Mouse (Mus musculus) thymus, postnatal 0 days (tissue): ENCODE data around the gene Olfr1382. TPM values are rescaled to one million over a fixed set of nuclear protein-coding genes. Genes with fewer than 3 reads are reported as not detected.
"Not testable (repeated sequence)": the region's sequence is repeated elsewhere in the genome, so short reads cannot be mapped to it uniquely, and the experiment has no call there.

Experiments used
- DNase-seq: peaks from one replicate; pipeline ENCODE4 v3.0.0-alpha.2; 2015; ENCODE audit warnings: low spot score
- polyA plus RNA-seq: library from polyadenylated mRNA; unstranded; fragments of >200 nt; fragmentation: Nextera tagmentation; extraction: Ambion mirVana; gene quantifications from 2 replicates; pipeline ENCODE4 v1.2.1, GENCODE M21; 2015

The Olfr1382 gene
- not detected in 2 replicates for polyA plus RNA-seq

GRCm38 (mm10) chr11:49527947-49528346 lies at the start of gene Olfr1382:
Gene Olfr1382 (plus strand): TSS chr11:49528247.
- no peak for DNase-seq

DNA sequence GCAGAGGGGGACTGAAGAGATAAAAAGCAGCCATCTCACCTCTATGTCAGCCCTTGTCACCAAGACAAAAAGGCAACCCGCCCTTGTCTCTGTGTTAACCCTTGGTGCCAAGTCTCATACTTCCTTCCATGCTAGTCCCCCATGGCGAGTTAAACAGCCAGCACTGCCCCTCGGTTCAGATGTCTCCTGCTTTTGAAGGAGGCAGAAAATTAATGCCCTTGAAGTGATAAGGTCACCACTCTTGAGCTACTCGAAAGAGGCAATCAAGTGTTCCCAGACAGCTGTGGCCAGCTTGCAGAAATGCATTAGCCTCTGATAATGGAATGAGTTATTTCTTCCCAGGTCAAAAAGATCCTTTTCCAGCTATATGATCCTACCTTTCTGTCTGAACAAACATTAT lies 42.1 kb upstream of the Olfr1382 start:
- no peak for DNase-seq

- DNase-seq, result not testable (repeated sequence)
Observed at GRCm38 (mm10) chr11:49488770-49489169, 39.3 kb upstream of the Olfr1382 start, which contains the start of gene Olfr1385. Gene Olfr1385 (plus strand): TSS chr11:49489070.

- DNase-seq, result no peak
Observed at GRCm38 (mm10) chr11:49518086-49518485, 10.0 kb upstream of the Olfr1382 start.

DNA sequence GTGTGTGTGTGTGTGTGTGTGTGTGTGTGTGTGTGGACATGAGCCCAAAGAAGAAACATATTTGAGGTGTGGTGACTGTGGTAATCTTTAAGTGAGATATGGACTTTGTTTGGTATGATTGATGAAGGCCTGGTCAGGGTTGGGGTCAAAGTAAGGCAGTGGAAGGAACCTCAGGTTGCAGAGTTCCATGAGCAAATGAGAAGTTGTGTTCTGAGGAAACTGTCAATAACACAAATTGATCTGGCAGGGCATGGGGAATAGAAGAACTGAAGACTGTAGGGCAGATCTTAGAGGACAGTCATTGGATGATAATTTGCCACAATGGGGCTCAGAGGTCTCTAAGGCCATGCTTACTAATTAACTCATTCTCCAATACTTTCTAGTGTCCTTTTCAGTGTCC lies 8.7 kb upstream of the Olfr1382 start, which contains the start of gene Olfr1383:
Gene Olfr1383 (plus strand): TSS at position 301 of the 400 bp plus-strand sequence.
- no peak for DNase-seq

DNA sequence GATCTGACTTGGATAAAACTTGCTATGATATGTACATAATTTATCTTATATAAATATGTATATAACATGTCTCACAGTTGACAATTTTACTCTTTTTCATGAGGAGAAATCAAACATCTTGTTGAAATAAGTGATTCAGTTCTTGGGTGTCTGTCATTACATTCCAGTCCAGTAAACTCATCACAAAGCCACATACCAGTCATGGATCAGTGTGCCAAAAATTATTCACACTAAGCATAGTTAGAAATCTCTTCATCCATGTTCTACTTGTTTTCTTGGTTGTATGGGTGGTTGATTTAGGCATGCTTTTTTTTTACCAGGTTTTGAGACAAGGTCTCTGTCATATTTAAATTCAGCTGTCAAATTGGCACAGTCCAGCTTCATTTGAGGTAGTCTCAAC lies 4.7 kb downstream of the Olfr1382 start:
- DNase-seq, result no peak

DNA sequence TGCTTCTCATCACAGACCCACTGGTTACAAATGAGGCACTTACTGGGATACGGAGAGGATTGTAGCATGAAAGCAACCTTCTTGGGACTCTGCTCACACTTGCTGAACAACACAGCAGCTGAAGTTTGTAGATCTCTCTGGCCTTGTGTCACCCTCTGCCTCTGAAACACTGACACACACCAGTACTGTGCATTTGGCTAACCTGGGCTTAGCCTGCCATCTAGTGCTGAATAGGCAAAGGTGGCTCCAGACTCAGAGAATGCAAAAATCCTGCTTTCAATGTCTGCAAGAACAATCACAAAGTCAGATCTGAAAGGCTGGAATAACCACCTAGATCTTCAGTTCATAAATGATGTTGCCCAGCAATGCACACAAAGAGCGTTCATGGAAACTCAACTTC lies 8.6 kb downstream of the Olfr1382 start:
- DNase-seq, result not testable (repeated sequence)

GRCm38 (mm10) chr11:49543149-49543548 lies 15.1 kb downstream of the Olfr1382 start, which contains the start of gene Olfr1381:
Gene Olfr1381 (plus strand): TSS chr11:49543449.
- DNase-seq, result not testable (repeated sequence)

DNA sequence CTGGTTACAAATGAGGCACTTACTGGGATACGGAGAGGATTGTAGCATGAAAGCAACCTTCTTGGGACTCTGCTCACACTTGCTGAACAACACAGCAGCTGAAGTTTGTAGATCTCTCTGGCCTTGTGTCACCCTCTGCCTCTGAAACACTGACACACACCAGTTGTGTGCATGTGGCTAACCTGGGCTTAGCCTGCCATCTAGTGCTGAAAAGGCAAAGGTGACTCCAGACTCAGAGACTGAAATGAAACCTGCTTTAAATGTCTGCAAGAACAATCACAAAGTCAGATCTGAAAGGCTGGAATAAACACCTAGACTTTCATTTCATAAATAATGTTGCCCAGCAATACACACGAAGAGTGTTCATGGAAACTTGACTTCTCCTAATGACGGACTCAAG lies 26.0 kb downstream of the Olfr1382 start:
- DNase-seq, result not testable (repeated sequence)

DNA sequence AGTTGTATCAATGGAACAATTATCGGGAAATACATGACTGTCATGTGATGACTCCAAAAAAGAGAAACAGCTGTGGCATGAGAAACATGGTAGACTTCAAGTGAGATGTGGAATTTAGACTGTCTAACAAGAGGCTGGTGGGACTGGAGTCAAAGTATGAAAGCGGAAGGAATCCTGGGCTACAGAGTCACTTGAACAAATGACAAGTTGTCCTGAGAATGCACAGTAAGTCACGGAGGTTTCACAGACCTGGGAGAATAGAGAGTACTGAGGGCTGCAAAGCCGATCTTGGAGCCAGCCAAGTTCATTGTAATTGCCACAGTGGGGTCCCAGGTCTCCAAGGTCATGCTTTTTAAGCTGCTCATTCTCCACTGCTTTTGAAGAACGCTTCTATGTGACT lies 28.5 kb downstream of the Olfr1382 start, which contains the start of gene Olfr1380:
Gene Olfr1380 (plus strand): TSS at position 301 of the 400 bp plus-strand sequence.
- not testable (repeated sequence) for DNase-seq

GRCm38 (mm10) chr11:49575054-49575453 lies 47.0 kb downstream of the Olfr1382 start:
- peak; percentile 8 for DNase-seq

GRCm38 (mm10) chr11:49580452-49580851 lies 52.4 kb downstream of the Olfr1382 start:
- not testable (repeated sequence) for DNase-seq

Other genes starting within 250 kb of the Olfr1382 start
- gene Olfr1393, start 249.9 kb upstream of the Olfr1382 start, polyA plus RNA-seq, result not detected in 2 replicates
- not detected in 2 replicates for gene Olfr1392, start 243.0 kb upstream of the Olfr1382 start, polyA plus RNA-seq
- not detected in 2 replicates for gene Olfr10, start 223.5 kb upstream of the Olfr1382 start, polyA plus RNA-seq
- not detected in 2 replicates for gene Olfr1391, start 205.5 kb upstream of the Olfr1382 start, polyA plus RNA-seq
- gene Olfr1390, start 193.1 kb upstream of the Olfr1382 start, polyA plus RNA-seq, result not detected in 2 replicates
- not detected in 2 replicates for gene Olfr1389, start 105.2 kb upstream of the Olfr1382 start, polyA plus RNA-seq
- 0.04 and 0.05 TPM in 2 replicates for gene Olfr1388, start 91.6 kb upstream of the Olfr1382 start, polyA plus RNA-seq
- not detected in 2 replicates for gene Olfr1387, start 72.9 kb upstream of the Olfr1382 start, polyA plus RNA-seq
- not detected in 2 replicates for gene Olfr1386, start 63.2 kb upstream of the Olfr1382 start, polyA plus RNA-seq
- not detected in 2 replicates for gene Olfr1385, start 39.2 kb upstream of the Olfr1382 start, polyA plus RNA-seq
- not detected in 2 replicates for gene Olfr1384, start 21.5 kb upstream of the Olfr1382 start, polyA plus RNA-seq
- gene Olfr1383, start 8.6 kb upstream of the Olfr1382 start, polyA plus RNA-seq, result not detected in 2 replicates
- gene Olfr1381, start 15.2 kb downstream of the Olfr1382 start, polyA plus RNA-seq, result not detected in 2 replicates
- not detected in 2 replicates for gene Olfr1380, start 28.6 kb downstream of the Olfr1382 start, polyA plus RNA-seq
- gene Flt4, start 81.0 kb downstream of the Olfr1382 start, polyA plus RNA-seq, result 0.31 and 0.35 TPM in 2 replicates
- gene Scgb3a1, start 135.4 kb downstream of the Olfr1382 start, polyA plus RNA-seq, result 2.5 and 5.7 TPM in 2 replicates
- 84.6 and 112 TPM in 2 replicates for gene Cnot6, start 184.5 kb downstream of the Olfr1382 start, polyA plus RNA-seq